Mouse (Mus musculus) hindbrain, embryonic 11.5 days (tissue): ENCODE data around the gene Cabp2. TPM values are rescaled to one million over a fixed set of nuclear protein-coding genes. Genes with fewer than 3 reads are reported as not detected.
"Not testable (repeated sequence)": the region's sequence is repeated elsewhere in the genome, so short reads cannot be mapped to it uniquely, and the experiment has no call there.

Source experiments
- ATAC-seq: fragments of 200-750 bp; cut with Nextera tagmentation; 2 replicates; pipeline ENCODE4 v1.8.0; 2017; ENCODE audit warnings: mild to moderate bottlenecking, moderate TSS enrichment, moderate library complexity; ENCODE audit not compliant: low FRiP score
- DNase-seq: peaks from one replicate; pipeline ENCODE4 v3.0.0-alpha.2; 2015; ENCODE audit warnings: low spot score
- H3K27ac ChIP-seq: fragments of 300-500 bp; sonication (generic); 2 replicates; pipeline ENCODE4 v1.5.1; 2014; ENCODE audit warnings: mild to moderate bottlenecking, low read depth, low read length
- H3K27me3 ChIP-seq: fragments of 300-500 bp; sonication (generic); 2 replicates; pipeline ENCODE4 v1.6.1; 2014; ENCODE audit warnings: mild to moderate bottlenecking, low read length, moderate library complexity, mixed read lengths; ENCODE audit not compliant: control insufficient read depth, insufficient read depth
- H3K36me3 ChIP-seq: fragments of 300-500 bp; sonication (generic); 2 replicates; pipeline ENCODE4 v1.6.1; 2014; ENCODE audit warnings: mild to moderate bottlenecking, low read length, moderate library complexity, mixed read lengths; ENCODE audit not compliant: control insufficient read depth, insufficient read depth
- H3K4me1 ChIP-seq: fragments of 300-500 bp; sonication (generic); replicated peaks from 2 replicates; pipeline ENCODE4 v1.6.1; 2014; ENCODE audit warnings: low read length, mixed read lengths; ENCODE audit not compliant: control insufficient read depth, insufficient read depth
- H3K4me2 ChIP-seq: fragments of 300-500 bp; sonication (generic); replicated peaks from 2 replicates; pipeline ENCODE4 v1.6.1; 2014; ENCODE audit warnings: mild to moderate bottlenecking, low read depth, low read length
- H3K4me3 ChIP-seq: fragments of 300-500 bp; sonication (generic); 2 replicates; pipeline ENCODE4 v1.5.1; 2014; ENCODE audit warnings: low read depth, low read length
- H3K9ac ChIP-seq: fragments of 300-500 bp; sonication (generic); 2 replicates; pipeline ENCODE4 v1.6.1; 2014; ENCODE audit warnings: low read depth, low read length
- H3K9me3 ChIP-seq: fragments of 300-500 bp; sonication (generic); 2 replicates; pipeline ENCODE4 v1.6.1; 2016; ENCODE audit warnings: low read length; ENCODE audit not compliant: control insufficient read depth
- WGBS: fragments of 180-500 bp; shearing (Covaris S2); extraction: QIAGEN DNeasy Blood & Tissue Kit; methylation state at CpG from one replicate; pipeline ENCODE4 v1.1.7; 2014; 5-methylcytosine and 5-hydroxymethylcytosine counted together
- polyA plus RNA-seq: library from polyadenylated mRNA; unstranded; fragments of >200 nt; fragmentation: Nextera tagmentation; extraction: Ambion mirVana; gene quantifications from 2 replicates; pipeline ENCODE4 v1.2.1, GENCODE M21; 2014

Cabp2 gene
- not detected in 2 replicates for polyA plus RNA-seq

DNA sequence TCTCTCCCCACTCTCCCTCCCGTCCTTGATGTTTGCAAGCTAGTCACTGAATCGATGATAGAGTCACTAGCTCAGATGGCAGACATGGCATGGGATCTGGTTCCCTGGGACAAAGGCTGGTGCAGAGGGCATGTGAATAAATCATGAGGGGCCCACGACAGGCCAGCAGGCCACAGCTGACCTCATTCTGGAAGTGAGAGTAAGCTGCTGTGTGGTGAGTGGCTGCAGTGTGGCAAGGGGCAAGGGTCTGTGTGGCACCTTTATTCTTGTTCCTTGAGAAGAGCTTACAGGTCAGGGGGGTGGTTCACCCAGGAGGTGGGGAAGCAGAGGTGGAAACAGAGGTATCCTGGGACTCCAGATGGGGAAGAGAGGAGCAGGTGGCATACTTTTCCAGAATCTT is at the start of gene Cabp2:
Cabp2 (plus strand) TSS at position 185 of the 400 bp plus-strand sequence.
- no peaks in the 10 kb centered on the region for H3K36me3 ChIP-seq
- no peak within 1 kb of the TSS for H3K4me2 ChIP-seq
- H3K27me3 ChIP-seq = no peaks in the 10 kb centered on the region
- H3K9ac ChIP-seq = no peak within 1 kb of the TSS
- no peak within 1 kb of the TSS for H3K4me3 ChIP-seq
- no peaks in the 10 kb centered on the region for H3K4me1 ChIP-seq
- DNase-seq (no peak), ATAC-seq (no peak)
- no peaks in the 10 kb centered on the region for H3K9me3 ChIP-seq
- WGBS = 66% methylated on average over 3 of the region's 3 CpGs
- H3K27ac ChIP-seq = no peak within 1 kb of the TSS

GRCm38 (mm10) chr19:4032668-4033067 is 48.7 kb upstream of the Cabp2 start:
- DNase-seq = no peak

DNA sequence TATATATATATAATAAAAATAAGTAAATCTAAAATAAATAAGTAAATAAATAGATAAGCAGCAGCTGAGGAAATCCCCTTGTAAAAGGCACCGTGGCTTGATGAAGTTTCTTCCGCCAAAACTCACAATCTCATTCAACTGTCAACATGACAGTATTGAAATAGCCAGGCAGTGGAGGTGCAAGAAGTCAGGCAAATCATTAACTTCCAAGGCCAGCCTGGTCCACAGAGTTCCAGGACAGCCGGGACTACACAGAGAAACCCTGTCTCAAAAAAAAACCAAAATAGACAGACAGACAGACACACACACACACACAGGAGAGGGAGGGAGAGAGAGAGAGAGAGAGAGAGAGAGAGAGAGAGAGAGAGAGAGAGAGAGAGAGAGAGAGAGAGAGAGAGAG is 48.1 kb upstream of the Cabp2 start:
- ATAC-seq (no peak), DNase-seq (no peak)
- no peaks in the 10 kb centered on the region for H3K4me1 ChIP-seq
- WGBS = 73% methylated on average over 3 of the region's 3 CpGs
- H3K27me3 ChIP-seq = no peaks in the 10 kb centered on the region
- H3K36me3 ChIP-seq = no peaks in the 10 kb centered on the region
- no peak overlapping the region for H3K9ac ChIP-seq
- H3K4me3 ChIP-seq = no peak overlapping the region
- H3K4me2 ChIP-seq = no peak overlapping the region
- no peak overlapping the region for H3K27ac ChIP-seq
- H3K9me3 ChIP-seq = no peaks in the 10 kb centered on the region

More at GRCm38 (mm10) chr19:4032668-4033067, 48.7 kb upstream of the Cabp2 start:
- H3K36me3 ChIP-seq = no peaks in the 10 kb centered on the region
- no peaks in the 10 kb centered on the region for H3K27me3 ChIP-seq
- no peak overlapping the region for H3K27ac ChIP-seq
- no peaks in the 10 kb centered on the region for H3K4me1 ChIP-seq
- H3K4me2 ChIP-seq = no peak overlapping the region
- no peak overlapping the region for H3K9ac ChIP-seq
- no peak overlapping the region for H3K4me3 ChIP-seq
- H3K9me3 ChIP-seq = no peaks in the 10 kb centered on the region
- 50% methylated on average over 7 of the region's 7 CpGs for WGBS
- ATAC-seq = no peak

DNA sequence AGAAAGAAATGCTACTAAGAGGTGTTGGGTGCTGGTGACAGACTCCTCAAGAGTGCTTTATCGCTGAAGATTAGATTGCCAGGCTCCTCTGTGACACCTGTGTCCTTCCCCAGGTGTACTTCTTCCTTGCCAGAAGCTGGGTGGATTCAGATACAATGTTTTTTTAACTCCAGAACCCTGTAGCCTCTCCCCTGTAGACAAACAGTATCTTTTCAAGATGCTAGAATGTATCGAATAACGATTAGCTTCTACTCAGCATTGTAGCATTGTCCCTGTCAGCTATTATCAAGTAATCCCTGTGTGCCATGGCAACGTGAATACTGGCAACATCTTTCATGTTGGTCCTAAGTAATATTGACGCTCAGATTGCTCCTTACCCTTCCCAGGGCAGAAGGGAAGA is 47.6 kb upstream of the Cabp2 start:
- Histone ChIP-seq H3K4me1 (no peaks in the 10 kb centered on the region), H3K36me3 (no peaks in the 10 kb centered on the region), H3K27me3 (no peaks in the 10 kb centered on the region), H3K4me2 (no peak overlapping the region), H3K27ac (no peak overlapping the region), H3K9me3 (no peaks in the 10 kb centered on the region), H3K9ac (no peak overlapping the region), H3K4me3 (no peak overlapping the region)
- WGBS = 78% methylated on average over 5 of the region's 5 CpGs
- no peak for DNase-seq
- ATAC-seq = no peak

- Histone ChIP-seq H3K9me3 (no peaks in the 10 kb centered on the region), H3K27ac (no peak overlapping the region), H3K36me3 (no peaks in the 10 kb centered on the region), H3K9ac (no peak overlapping the region; the same call in 1 of the 2 replicates), H3K27me3 (no peaks in the 10 kb centered on the region), H3K4me2 (no peak overlapping the region), H3K4me1 (no peaks in the 10 kb centered on the region), H3K4me3 (no peak overlapping the region)
- 75% methylated on average over 12 of the region's 12 CpGs for WGBS
- DNase-seq (peak; percentile 28), ATAC-seq (0 out of 2 replicates have a peak, but pooled peaks have one; percentile 10)
Measured at GRCm38 (mm10) chr19:4036327-4037045, 44.9 kb upstream of the Cabp2 start.

- H3K4me2 ChIP-seq = peak overlapping the region; percentile 66
- not testable (repeated sequence) for H3K36me3 ChIP-seq, H3K4me1 ChIP-seq, H3K9me3 ChIP-seq, H3K27me3 ChIP-seq, H3K27ac ChIP-seq, DNase-seq
- ATAC-seq = peak; percentile 38; the same call in 1 of the 2 replicates
- H3K4me3 ChIP-seq = peak overlapping the region; percentile 61
- WGBS = 29% methylated on average over 7 of the region's 8 CpGs
- H3K9ac ChIP-seq = peak overlapping the region; percentile 70
Measured at GRCm38 (mm10) chr19:4037154-4037787, 44.1 kb upstream of the Cabp2 start.

GRCm38 (mm10) chr19:4037788-4038232 is 43.6 kb upstream of the Cabp2 start, which contains the start of gene Gstp1:
TSS of gene Gstp1 (minus strand) at chr19:4037985.
- Histone ChIP-seq H3K4me2 (peak within 1 kb of the TSS; percentile 66), H3K4me3 (peak within 1 kb of the TSS; percentile 61), H3K9ac (peak within 1 kb of the TSS; percentile 70), H3K27me3 (no peaks in the 10 kb centered on the region), H3K36me3 (no peaks in the 10 kb centered on the region), H3K9me3 (no peaks in the 10 kb centered on the region), H3K4me1 (no peaks in the 10 kb centered on the region), H3K27ac (no peak within 1 kb of the TSS)
- DNase-seq = peak; percentile 84
- peak; percentile 81 for ATAC-seq
- under 1% methylated on average over 26 of the region's 26 CpGs for WGBS

DNA sequence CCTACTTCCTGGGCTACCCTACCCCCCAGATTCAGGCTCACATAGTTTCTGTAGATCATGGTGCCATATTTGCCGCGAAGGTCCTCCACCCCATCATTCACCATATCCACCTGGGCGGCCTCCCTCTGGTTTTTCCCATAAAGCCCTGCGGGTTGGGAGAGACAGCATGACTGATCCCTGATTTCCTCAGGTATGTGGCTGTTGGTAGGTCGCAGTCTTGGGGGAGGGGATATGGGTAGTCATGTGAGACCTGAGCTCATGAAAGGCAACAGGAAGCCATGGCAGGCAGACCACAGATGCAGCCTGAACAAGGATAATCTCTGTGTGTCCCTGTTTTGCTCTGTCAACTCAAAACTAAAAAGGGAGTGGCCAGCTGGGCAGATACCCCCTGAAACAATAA is 40.4 kb upstream of the Cabp2 start:
- H3K36me3 ChIP-seq, H3K9ac ChIP-seq, DNase-seq, H3K4me2 ChIP-seq, H3K27ac ChIP-seq, H3K27me3 ChIP-seq, H3K9me3 ChIP-seq, ATAC-seq, H3K4me3 ChIP-seq, H3K4me1 ChIP-seq: not testable (repeated sequence)
- 86% methylated on average over 5 of the region's 5 CpGs for WGBS
